Mouse (Mus musculus): ENCODE results near the gene Angptl4. TPM values are rescaled to one million over a fixed set of nuclear protein-coding genes. Genes with fewer than 3 reads are reported as not detected.

The Angptl4 gene
- total RNA-seq, 2 experiments from 2014 or later = 9.7 to 10.8 TPM

Other genes with a start within 250 kb of the Angptl4 start
- gene Myo1f, start 226.1 kb downstream of the Angptl4 start, total RNA-seq (2021) = 1 to 10 TPM in 1 of 2 experiments, under 1 TPM in 1; 0.92 to 1.3 TPM
- 10 to 100 TPM; 58.8 to 60.6 TPM for gene Zfp414, start 152.7 kb downstream of the Angptl4 start, total RNA-seq (2021)
- gene Pram1, start 143.8 kb downstream of the Angptl4 start, total RNA-seq (2021) = under 1 TPM in 1 of 2 experiments, not detected in 1; 0.24 TPM
- gene Hnrnpm, start 95.0 kb downstream of the Angptl4 start, total RNA-seq (2021) = 100 to 1,000 TPM; 178 to 195 TPM
- 10 to 100 TPM; 66.9 to 73.5 TPM for gene March2, start 63.2 kb downstream of the Angptl4 start, total RNA-seq (2021)
- 100 to 1,000 TPM; 361 to 382 TPM for gene Rab11b, start 21.3 kb downstream of the Angptl4 start, total RNA-seq (2021)
- 10 to 100 TPM; 38.6 to 44.1 TPM for gene Kank3, start 28.7 kb upstream of the Angptl4 start, total RNA-seq (2021)
- gene Rps28, start 42.7 kb upstream of the Angptl4 start, total RNA-seq (2021) = 1,000 to 10,000 TPM; 1,155 to 1,182 TPM
- gene Ndufa7, start 42.7 kb upstream of the Angptl4 start, total RNA-seq (2021) = 100 to 1,000 TPM; 214 to 232 TPM
- 10 to 100 TPM; 21.6 to 25.4 TPM for gene Cd320, start 61.3 kb upstream of the Angptl4 start, total RNA-seq (2021)
- not detected for gene Gm7029, start 92.0 kb upstream of the Angptl4 start, total RNA-seq (2021)
- 1 to 10 TPM; 7.7 to 9.4 TPM for gene Kifc1, start 108.8 kb upstream of the Angptl4 start, total RNA-seq (2021)
- gene Platr17, start 123.3 kb upstream of the Angptl4 start, total RNA-seq (2021) = not detected
- gene Daxx, start 127.6 kb upstream of the Angptl4 start, total RNA-seq (2021) = 10 to 100 TPM; 37.6 to 39.2 TPM
- gene Tapbp, start 134.1 kb upstream of the Angptl4 start, total RNA-seq (2021) = 10 to 100 TPM; 45.5 to 56.6 TPM
- gene Zbtb22, start 134.1 kb upstream of the Angptl4 start, total RNA-seq (2021) = 10 to 100 TPM; 33.2 to 36.8 TPM
- gene Rgl2, start 147.7 kb upstream of the Angptl4 start, total RNA-seq (2021) = 10 to 100 TPM; 74.1 to 75.5 TPM
- gene Pfdn6, start 158.5 kb upstream of the Angptl4 start, total RNA-seq (2021) = 10 to 100 TPM; 90.5 to 96.1 TPM
- gene Wdr46, start 158.8 kb upstream of the Angptl4 start, total RNA-seq (2021) = 10 to 100 TPM; 30.1 to 36.6 TPM
- 1 to 10 TPM; 6.6 to 6.8 TPM for gene B3galt4, start 169.7 kb upstream of the Angptl4 start, total RNA-seq (2021)
- 10 to 100 TPM; 72.2 to 72.6 TPM for gene Vps52, start 174.0 kb upstream of the Angptl4 start, total RNA-seq (2021)
- gene Rps18, start 174.2 kb upstream of the Angptl4 start, total RNA-seq (2021) = 100 to 1,000 TPM; 557 to 591 TPM
- 10 to 100 TPM in 1 of 2 experiments, 1 to 10 TPM in 1; 8.2 to 13.8 TPM for gene H2-K1, start 218.5 kb upstream of the Angptl4 start, total RNA-seq (2021)
- 10 to 100 TPM; 23.6 to 28.2 TPM for gene Ring1, start 242.8 kb upstream of the Angptl4 start, total RNA-seq (2021)
- 10 to 100 TPM; 41.6 to 45.2 TPM for gene H2-Ke6, start 246.2 kb upstream of the Angptl4 start, total RNA-seq (2021)
- 10 to 100 TPM; 96.3 to 98.7 TPM for gene Slc39a7, start 249.9 kb upstream of the Angptl4 start, total RNA-seq (2021)
- 10 to 100 TPM; 80.7 to 84.9 TPM for gene Rxrb, start 250.0 kb upstream of the Angptl4 start, total RNA-seq (2021)

Measured in left cerebral cortex, postnatal 4 days (tissue).